Mouse (Mus musculus) brain, embryonic 14.5 days (tissue): ENCODE measurements around the gene Syne2. TPM values are rescaled to one million over a fixed set of nuclear protein-coding genes. Genes with fewer than 3 reads are reported as not detected.
A peak's percentile ranks its signal among the peaks of the same experiment; 100 is the strongest.

Source experiments
- DNase-seq: peaks from one replicate; pipeline ENCODE4 v3.0.0-alpha.2; 2011; ENCODE audit warnings: low read depth
- CTCF ChIP-seq: fragments of 200-500 bp; IDR thresholded peaks from 2 replicates; pipeline ENCODE4 v1.5.1; 2012; ENCODE audit warnings: inconsistent platforms, mild to moderate bottlenecking, moderate library complexity, borderline replicate concordance; ENCODE audit not compliant: insufficient read depth, insufficient read length; ENCODE audit errors: extremely low read depth
- POLR2A ChIP-seq: fragments of 200-500 bp; IDR thresholded peaks from 2 replicates; pipeline ENCODE4 v1.6.1; 2012; ENCODE audit warnings: mild to moderate bottlenecking, inconsistent platforms, borderline replicate concordance; ENCODE audit not compliant: poor library complexity, insufficient read depth, insufficient read length, severe bottlenecking; ENCODE audit errors: extremely low read depth
- polyA plus RNA-seq: library from polyadenylated mRNA; depleted of rRNA; stranded (reverse); fragments of >200 nt; gene quantifications from 2 replicates; pipeline ENCODE4 v1.2.3, GENCODE M21; 2012; rRNA removed

Gene Syne2
- 72.9 and 96.0 TPM in 2 replicates for polyA plus RNA-seq

- DNase-seq = peak; percentile 93
- peak; percentile 96 for TF ChIP-seq POLR2A
- TF ChIP-seq CTCF = no peak
These were observed at the start of gene Syne2 for GRCm38 (mm10) chr12:75817959-75818452. Gene Syne2 (plus strand): TSS chr12:75818134.

- TF ChIP-seq CTCF (no peak), POLR2A (no peak)
- no peak for DNase-seq
These were observed 46.5 kb upstream of the Syne2 start for GRCm38 (mm10) chr12:75771410-75771809.

GRCm38 (mm10) chr12:75772424-75773034 lies 45.4 kb upstream of the Syne2 start:
- TF ChIP-seq CTCF = peak; percentile 58; the same call in 1 of the 2 replicates
- TF ChIP-seq POLR2A = no peak
- DNase-seq = peak; percentile 26

- TF ChIP-seq POLR2A (no peak), CTCF (no peak)
- no peak for DNase-seq
These were observed 36.5 kb upstream of the Syne2 start for GRCm38 (mm10) chr12:75781445-75781844.

- no peak for TF ChIP-seq CTCF
- no peak for TF ChIP-seq POLR2A
- DNase-seq = no peak
These were observed 35.9 kb upstream of the Syne2 start for GRCm38 (mm10) chr12:75781995-75782394.

GRCm38 (mm10) chr12:75784271-75784751 lies 33.6 kb upstream of the Syne2 start:
- no peak for DNase-seq
- TF ChIP-seq POLR2A (no peak), CTCF (no peak)

GRCm38 (mm10) chr12:75786681-75787080 lies 31.3 kb upstream of the Syne2 start:
- peak; percentile 88 for DNase-seq

GRCm38 (mm10) chr12:75789451-75789850 lies 28.5 kb upstream of the Syne2 start:
- no peak for DNase-seq
- TF ChIP-seq POLR2A (no peak), CTCF (no peak)

- no peak for TF ChIP-seq CTCF
- no peak for TF ChIP-seq POLR2A
- no peak for DNase-seq
These were observed 23.4 kb upstream of the Syne2 start for GRCm38 (mm10) chr12:75794527-75794926.

GRCm38 (mm10) chr12:75796510-75796909 lies 21.4 kb upstream of the Syne2 start:
- DNase-seq = peak; percentile 42
- TF ChIP-seq POLR2A (no peak), CTCF (peak; percentile 56; the same call in 1 of the 2 replicates)

- TF ChIP-seq CTCF (no peak), POLR2A (no peak)
- no peak for DNase-seq
These were observed 11.7 kb upstream of the Syne2 start for GRCm38 (mm10) chr12:75806281-75806680.

- DNase-seq = no peak
- no peak for TF ChIP-seq POLR2A
- no peak for TF ChIP-seq CTCF
These were observed 4.2 kb upstream of the Syne2 start for GRCm38 (mm10) chr12:75813766-75814165.
